In the genomic region with DNA sequence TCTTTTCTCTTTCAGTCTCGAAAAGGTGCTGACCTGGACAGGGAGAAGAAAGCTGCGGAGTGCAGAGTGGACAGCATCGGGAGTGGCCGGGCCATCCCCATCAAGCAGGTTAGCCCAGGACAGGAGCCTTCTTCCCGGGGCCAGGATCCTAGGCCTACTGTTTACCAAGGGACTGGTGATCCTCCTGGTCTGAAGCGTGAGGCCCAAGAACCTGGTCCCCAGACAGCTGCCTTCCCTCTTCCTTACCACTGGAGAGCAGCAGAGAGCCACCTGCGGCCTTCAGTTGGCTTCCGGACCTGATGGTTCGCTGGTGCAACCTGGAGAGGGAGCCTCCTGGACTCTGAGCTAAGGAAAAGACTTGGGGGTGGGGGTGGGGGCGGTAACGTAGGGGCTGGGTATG, we compare ENCODE assay signal across 8 mouse cellular contexts. TPM values are rescaled to one million over a fixed set of nuclear protein-coding genes. Genes with fewer than 3 reads are reported as not detected.
DNase-seq lines count a peak whose midpoint lies in the region; ATAC-seq and TF ChIP-seq lines count a peak whose summit lies in the region.

No protein-coding gene starts in this region.

- H3K4me1 ChIP-seq in MEL (ENCODE audit: control insufficient read depth in 1 of 2, insufficient read depth in 2 of 2, low read length in 2 of 2) = no peaks in the 10 kb centered on the region
- H3K4me1 ChIP-seq in embryonic facial prominence, embryonic 14.5 days (ENCODE audit: control insufficient read depth, insufficient read depth, low read length) = no peaks in the 10 kb centered on the region
- no peaks in the 10 kb centered on the region for H3K4me1 ChIP-seq in lung, postnatal 0 days (ENCODE audit: insufficient read depth, low read depth, low read length)

- peak; percentile 71 for DNase-seq in MEL (ENCODE audit: low read depth, low spot score)
- DNase-seq in adrenal gland, postnatal 36 days = peak; percentile 60 to 70
- DNase-seq in embryonic facial prominence, embryonic 14.5 days (ENCODE audit: low spot score) = peak; percentile 81
- DNase-seq in heart, postnatal 14 days = peak; percentile 54 to 71
- peak; percentile 75 to 86 for DNase-seq in kidney, postnatal 25 days
- DNase-seq in lung, postnatal 0 days (ENCODE audit: low spot score) = peak; percentile 88
- peak; percentile 51 for DNase-seq in retina, adult 2 months (ENCODE audit: low read depth, low spot score)

- TF ChIP-seq EP300 in MEL (IDR thresholded peaks at IDR 0.05; ENCODE audit: low read depth in 1 of 2, low read length in 2 of 2) = no peak
- no peak for TF ChIP-seq EP300 in lung, postnatal 0 days (IDR thresholded peaks at IDR 0.05)

- H3K4me2 ChIP-seq in embryonic facial prominence, embryonic 14.5 days (ENCODE audit: low read depth, low read length) = no peak overlapping the region
- no peak overlapping the region for H3K4me2 ChIP-seq in lung, postnatal 0 days (replicated peaks; ENCODE audit: low read depth, low read length)

- H3K4me3 ChIP-seq in MEL (ENCODE audit: control insufficient read depth in 1 of 2, insufficient read depth in 1 of 2, low read depth in 2 of 2, low read length in 2 of 2) = no peak overlapping the region
- no peak overlapping the region for H3K4me3 ChIP-seq in embryonic facial prominence, embryonic 14.5 days (ENCODE audit: low read depth, low read length)
- H3K4me3 ChIP-seq in lung, postnatal 0 days (ENCODE audit: low read depth, low read length) = no peak overlapping the region

- H3K27ac ChIP-seq in MEL (ENCODE audit: control insufficient read depth, low read depth, low read length) = no peak overlapping the region
- no peak overlapping the region for H3K27ac ChIP-seq in embryonic facial prominence, embryonic 14.5 days (replicated peaks; ENCODE audit: low read depth, low read length)
- no peak overlapping the region for H3K27ac ChIP-seq in lung, postnatal 0 days (ENCODE audit: low read length)

- H3K9me3 ChIP-seq in MEL (replicated peaks; ENCODE audit: insufficient read depth, low read length) = no peaks in the 10 kb centered on the region
- H3K9me3 ChIP-seq in embryonic facial prominence, embryonic 14.5 days (ENCODE audit: control insufficient read depth, low read length) = no peaks in the 10 kb centered on the region
- H3K9me3 ChIP-seq in lung, postnatal 0 days (ENCODE audit: low read length) = no peaks in the 10 kb centered on the region

- no peaks in the 10 kb centered on the region for H3K79me2 ChIP-seq in MEL (ENCODE audit: control insufficient read depth, insufficient read depth, low read length, poor library complexity)

- H3K27me3 ChIP-seq in MEL (ENCODE audit: control insufficient read depth in 1 of 2, insufficient read depth in 2 of 2, low read length in 2 of 2) = no peaks in the 10 kb centered on the region
- H3K27me3 ChIP-seq in embryonic facial prominence, embryonic 14.5 days (replicated peaks; ENCODE audit: control insufficient read depth, insufficient read depth, low read length) = no peaks in the 10 kb centered on the region
- no peaks in the 10 kb centered on the region for H3K27me3 ChIP-seq in lung, postnatal 0 days (replicated peaks; ENCODE audit: insufficient read depth, low read length)

- TF ChIP-seq RAD21 in MEL (IDR thresholded peaks at IDR 0.05; ENCODE audit: low read depth, low read length) = peak; percentile 67

- intact Hi-C loops in heart, postnatal 14 days (cut with DNase I) = loop anchor here (10.0 kb wide), 1 partner anchor 171 kb away; no protein-coding TSS in a partner anchor

- H3K9ac ChIP-seq in MEL (ENCODE audit: control insufficient read depth, low read depth, low read length, poor library complexity, severe bottlenecking) = no peak overlapping the region
- H3K9ac ChIP-seq in embryonic facial prominence, embryonic 14.5 days (ENCODE audit: low read depth, low read length) = no peak overlapping the region
- H3K9ac ChIP-seq in lung, postnatal 0 days (replicated peaks; ENCODE audit: low read depth) = no peak overlapping the region

- TF ChIP-seq POLR2A in MEL (IDR thresholded peaks at IDR 0.05; ENCODE audit: control insufficient read depth in 1 of 2, insufficient read depth in 1 of 2, low read depth in 1 of 2, low read length in 2 of 2, poor library complexity in 1 of 2) = no peak

- peak; percentile 75 to 89 (median 86) for TF ChIP-seq CTCF in MEL (IDR thresholded peaks at IDR 0.05 in 2 of 3, conservative IDR thresholded peaks at IDR 0.05 in 1 of 3; ENCODE audit: control insufficient read depth in 1 of 3, insufficient read depth in 1 of 3, low read depth in 2 of 3, low read length in 3 of 3, poor library complexity in 1 of 3, severe bottlenecking in 1 of 3)
- TF ChIP-seq CTCF in lung, postnatal 0 days (IDR thresholded peaks at IDR 0.05) = peak; percentile 89

- H3K36me3 ChIP-seq in MEL (ENCODE audit: control insufficient read depth in 1 of 2, insufficient read depth in 2 of 2, low read length in 2 of 2) = peaks cover 0 to 21% of the 10 kb centered on the region in 2 experiments; a peak in 2 of 4 replicates
- peaks cover 87% of the 10 kb centered on the region for H3K36me3 ChIP-seq in embryonic facial prominence, embryonic 14.5 days (ENCODE audit: control insufficient read depth, insufficient read depth, low read length)
- peaks cover 54% of the 10 kb centered on the region for H3K36me3 ChIP-seq in lung, postnatal 0 days (ENCODE audit: insufficient read depth, low read length)

- ATAC-seq in embryonic facial prominence, embryonic 14.5 days (ENCODE audit: low read depth) = peak; percentile 34
- ATAC-seq in lung, postnatal 0 days = peak; percentile 70
- no peak; the same call in 1 of the 2 replicates for ATAC-seq in monocyte, adult 5-6 weeks (replicated peaks; ENCODE audit: insufficient number of reproducible peaks, low FRiP score, low TSS enrichment, poor library complexity, severe bottlenecking)

- 30% methylated on average over 11 of the region's 11 CpGs for WGBS in embryonic facial prominence, embryonic 14.5 days
- 34% methylated on average over 11 of the region's 11 CpGs for WGBS in lung, postnatal 0 days

TF ChIP-seq in MEL, 35 proteins besides CTCF, POLR2A, EP300 and RAD21 (continues in another document):
- TF ChIP-seq TCF12 (IDR thresholded peaks at IDR 0.05; ENCODE audit: low read depth, low read length) = no peak
- no peak for TF ChIP-seq TAL1 (IDR thresholded peaks at IDR 0.05; ENCODE audit: low read length)
- no peak for TF ChIP-seq SIN3A (IDR thresholded peaks at IDR 0.05; ENCODE audit: low read length)
- no peak for TF ChIP-seq GATA1 (IDR thresholded peaks at IDR 0.05; ENCODE audit: low read depth, low read length)
- TF ChIP-seq ZC3H11A (IDR thresholded peaks at IDR 0.05; ENCODE audit: low read depth, low read length) = peak; percentile 31
- TF ChIP-seq BHLHE40 (IDR thresholded peaks at IDR 0.05; ENCODE audit: borderline replicate concordance, low read depth, low read length) = no peak
- TF ChIP-seq USF1 (IDR thresholded peaks at IDR 0.05; ENCODE audit: low read depth, low read length) = no peak

RNA-seq across cellular contexts. Expression of a gene that starts 31.3 kb away (rescaled TPM):
- total RNA-seq in MEL (2012; rRNA removed) = 104 and 116 TPM in 2 replicates
- 100 to 1,000 TPM; 138 to 203 TPM for polyA plus RNA-seq in MEL (2012; ENCODE audit: insufficient read depth in 1 of 2, insufficient read length in 2 of 2, low read depth in 1 of 2, low replicate concordance in 2 of 2, missing spikeins in 1 of 2)
- 10 to 100 TPM; 83.0 to 83.1 TPM for total RNA-seq in adrenal gland, postnatal 36 days (2021)
- polyA plus RNA-seq in embryonic facial prominence, embryonic 14.5 days (2014; fragmentation: Nextera tagmentation; extraction: Ambion mirVana) = 31.5 and 33.9 TPM in 2 replicates
- total RNA-seq in heart, postnatal 14 days (2021) = 10 to 100 TPM; 71.0 to 72.2 TPM
- 44.7 and 51.2 TPM in 2 replicates for polyA plus RNA-seq in lung, postnatal 0 days (2015; fragmentation: Nextera tagmentation; extraction: Ambion mirVana)
- total RNA-seq in monocyte, adult 5-6 weeks (2017) = 30.5 to 41.8 TPM (median 34.6 TPM) in 3 replicates

RNA-seq across cellular contexts. Expression of a gene that starts 35.7 kb away (rescaled TPM):
- total RNA-seq in MEL (2012; rRNA removed) = 16.4 and 17.8 TPM in 2 replicates
- polyA plus RNA-seq in MEL (2012; ENCODE audit: insufficient read depth in 1 of 2, insufficient read length in 2 of 2, low read depth in 1 of 2, low replicate concordance in 2 of 2, missing spikeins in 1 of 2) = 10 to 100 TPM in 1 of 2 experiments, not detected in 1; 36.0 TPM
- total RNA-seq in adrenal gland, postnatal 36 days (2021) = 10 to 100 TPM; 11.0 to 16.2 TPM
- 16.5 and 21.3 TPM in 2 replicates for polyA plus RNA-seq in embryonic facial prominence, embryonic 14.5 days (2014; fragmentation: Nextera tagmentation; extraction: Ambion mirVana)
- 10 to 100 TPM in 1 of 2 experiments, 1 to 10 TPM in 1; 9.2 to 10.9 TPM for total RNA-seq in heart, postnatal 14 days (2021)
- polyA plus RNA-seq in lung, postnatal 0 days (2015; fragmentation: Nextera tagmentation; extraction: Ambion mirVana) = 16.6 and 17.7 TPM in 2 replicates
- 11.8 to 33.4 TPM (median 26.8 TPM) in 3 replicates for total RNA-seq in monocyte, adult 5-6 weeks (2017)

RNA-seq across cellular contexts. Expression of a gene that starts 38.2 kb away (rescaled TPM):
- 87.6 and 111 TPM in 2 replicates for total RNA-seq in MEL (2012; rRNA removed)
- 100 to 1,000 TPM; 228 to 273 TPM for polyA plus RNA-seq in MEL (2012; ENCODE audit: insufficient read depth in 1 of 2, insufficient read length in 2 of 2, low read depth in 1 of 2, low replicate concordance in 2 of 2, missing spikeins in 1 of 2)
- total RNA-seq in adrenal gland, postnatal 36 days (2021) = 10 to 100 TPM; 89.8 to 91.1 TPM
- 111 and 119 TPM in 2 replicates for polyA plus RNA-seq in embryonic facial prominence, embryonic 14.5 days (2014; fragmentation: Nextera tagmentation; extraction: Ambion mirVana)
- total RNA-seq in heart, postnatal 14 days (2021) = 100 to 1,000 TPM; 239 to 243 TPM
- 58.4 and 65.1 TPM in 2 replicates for polyA plus RNA-seq in lung, postnatal 0 days (2015; fragmentation: Nextera tagmentation; extraction: Ambion mirVana)
- 17.1 to 27.5 TPM (median 26.9 TPM) in 3 replicates for total RNA-seq in monocyte, adult 5-6 weeks (2017)

RNA-seq across cellular contexts. Expression of a gene that starts 43.7 kb away (rescaled TPM):
- total RNA-seq in MEL (2012; rRNA removed) = 0.08 and 0.36 TPM in 2 replicates
- polyA plus RNA-seq in MEL (2012; ENCODE audit: insufficient read depth in 1 of 2, insufficient read length in 2 of 2, low read depth in 1 of 2, low replicate concordance in 2 of 2, missing spikeins in 1 of 2) = under 1 TPM in 1 of 2 experiments, not detected in 1; 0.49 TPM
- total RNA-seq in adrenal gland, postnatal 36 days (2021) = not detected
- 0.04 and 0.05 TPM in 2 replicates for polyA plus RNA-seq in embryonic facial prominence, embryonic 14.5 days (2014; fragmentation: Nextera tagmentation; extraction: Ambion mirVana)
- not detected for total RNA-seq in heart, postnatal 14 days (2021)
- 0.06 TPM in 1 of 2 replicates, not detected in the other for polyA plus RNA-seq in lung, postnatal 0 days (2015; fragmentation: Nextera tagmentation; extraction: Ambion mirVana)
- not detected in 3 replicates for total RNA-seq in monocyte, adult 5-6 weeks (2017)

RNA-seq across cellular contexts. Expression of a gene that starts 57.5 kb away (rescaled TPM):
- total RNA-seq in MEL (2012; rRNA removed) = 0.12 and 0.13 TPM in 2 replicates
- polyA plus RNA-seq in MEL (2012; ENCODE audit: insufficient read depth in 1 of 2, insufficient read length in 2 of 2, low read depth in 1 of 2, low replicate concordance in 2 of 2, missing spikeins in 1 of 2) = under 1 TPM in 1 of 2 experiments, not detected in 1; 0.32 TPM
- under 1 TPM in 1 of 2 experiments, not detected in 1; 0.49 TPM for total RNA-seq in adrenal gland, postnatal 36 days (2021)
- polyA plus RNA-seq in embryonic facial prominence, embryonic 14.5 days (2014; fragmentation: Nextera tagmentation; extraction: Ambion mirVana) = 1.2 and 1.8 TPM in 2 replicates
- 10 to 100 TPM; 70.2 to 72.5 TPM for total RNA-seq in heart, postnatal 14 days (2021)
- polyA plus RNA-seq in lung, postnatal 0 days (2015; fragmentation: Nextera tagmentation; extraction: Ambion mirVana) = 0.21 and 0.29 TPM in 2 replicates
- total RNA-seq in monocyte, adult 5-6 weeks (2017) = not detected in 3 replicates
